Mouse (Mus musculus) G1E (cell line): Measurements from ENCODE around the gene Pald1.

Experiments used
- CTCF ChIP-seq: IDR thresholded peaks from 2 replicates; pipeline ENCODE4 v1.5.1; 2012; ENCODE audit warnings: low read depth, low read length, inconsistent platforms, mixed read lengths
- GATA1 ChIP-seq: IDR thresholded peaks from 2 replicates; pipeline ENCODE4 v1.6.1; 2012; ENCODE audit warnings: borderline replicate concordance, low read length, inconsistent platforms, mixed read lengths
- GATA2 ChIP-seq: IDR thresholded peaks from 2 replicates; pipeline ENCODE4 v1.6.1; 2012; ENCODE audit warnings: low read depth, low read length, inconsistent platforms, borderline replicate concordance

GRCm38 (mm10) chr10:61277051-61277450, 106.3 kb downstream of the Pald1 start:
- TF ChIP-seq CTCF (no peak), GATA2 (no peak), GATA1 (no peak)
